Mouse (Mus musculus): ENCODE results near the gene Hnf1a. TPM values are rescaled to one million over a fixed set of nuclear protein-coding genes. Genes with fewer than 3 reads are reported as not detected.

Hnf1a gene
- not detected for total RNA-seq (2021)

DNA sequence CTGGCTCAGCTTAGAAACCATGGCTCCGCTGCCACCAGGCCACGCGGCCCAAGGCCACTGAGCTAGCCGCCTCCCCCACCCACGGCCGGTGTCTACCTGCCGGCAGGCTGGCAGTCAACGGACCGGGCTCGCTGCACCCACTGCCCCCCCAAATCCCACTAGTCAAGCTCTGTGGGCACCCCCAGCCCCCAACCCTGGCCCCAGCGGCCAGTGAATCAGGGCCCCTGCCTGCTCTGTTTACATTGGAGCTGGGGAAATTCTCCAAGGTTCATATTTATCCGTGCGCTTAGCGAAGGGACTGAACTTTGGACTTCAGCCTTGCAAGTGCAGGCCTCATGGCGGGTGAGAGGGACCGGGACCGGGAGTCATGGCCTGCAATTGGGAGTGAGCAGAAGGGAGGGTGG is at the start of gene Hnf1a:
TSS of gene Hnf1a (minus strand) at position 271 of the 404 bp plus-strand sequence.
- DNase-seq (ENCODE audit: low spot score in 2 of 2) = no peak
- intact Hi-C loops (cut with DNase I) = no loop called here

DNA sequence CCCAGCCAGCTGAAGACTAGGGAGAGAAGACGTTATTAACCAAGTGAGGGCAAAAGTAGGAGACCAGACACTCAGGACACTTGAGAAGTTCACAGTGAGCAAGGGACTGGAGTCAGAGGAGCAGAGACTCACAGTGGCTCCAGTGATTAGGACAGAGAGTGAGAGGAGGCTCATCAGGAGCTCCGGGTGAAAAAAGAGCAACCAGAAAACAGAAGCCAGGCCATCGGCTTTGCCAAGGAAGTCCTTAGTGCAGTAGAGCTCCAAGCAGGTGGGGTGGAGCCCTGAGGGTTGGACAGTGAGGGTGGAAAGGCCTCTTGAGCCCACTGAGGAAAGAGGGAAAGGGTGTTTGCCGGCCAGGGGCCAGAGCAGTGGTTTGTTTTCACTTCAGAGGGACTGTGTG is 47.9 kb upstream of the Hnf1a start:
- no peak for DNase-seq (ENCODE audit: low spot score in 2 of 2)
- intact Hi-C loops (cut with DNase I) = no loop called here

- no peak for DNase-seq (ENCODE audit: low spot score in 2 of 2)
- intact Hi-C loops (cut with DNase I) = no loop called here
Observed at GRCm38 (mm10) chr5:115018270-115018669, 47.4 kb upstream of the Hnf1a start.

GRCm38 (mm10) chr5:115015121-115015520 is 44.2 kb upstream of the Hnf1a start:
- DNase-seq (ENCODE audit: low spot score in 2 of 2) = no peak
- intact Hi-C loops (cut with DNase I) = no loop called here

DNA sequence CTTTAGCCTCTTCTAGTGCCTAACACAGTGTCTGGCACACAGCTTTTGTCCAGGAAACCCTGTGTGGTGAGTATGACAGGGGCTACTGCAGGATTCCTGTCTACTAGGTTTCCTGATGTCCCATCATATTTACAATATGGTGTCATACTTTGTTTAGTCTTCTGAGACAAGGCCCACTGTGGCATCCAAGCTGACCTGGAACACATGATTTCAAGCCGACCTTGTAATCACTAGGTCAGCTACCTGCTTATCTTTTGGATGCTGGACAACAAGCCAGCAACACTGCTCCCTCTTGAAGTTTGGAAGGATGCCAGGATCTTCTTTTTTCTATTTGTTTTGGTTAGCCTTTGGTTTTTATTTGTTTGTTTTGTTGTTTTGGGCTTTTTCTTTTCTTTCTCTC is 43.7 kb upstream of the Hnf1a start:
- DNase-seq (ENCODE audit: low spot score in 2 of 2) = no peak
- intact Hi-C loops (cut with DNase I) = loop anchor here (5.0 kb wide), 1 partner anchor 68 kb away; no protein-coding TSS in a partner anchor

GRCm38 (mm10) chr5:115013436-115013835 is 42.5 kb upstream of the Hnf1a start:
- intact Hi-C loops (cut with DNase I) = loop anchor here (5.0 kb wide), 1 partner anchor 69 kb away; no protein-coding TSS in a partner anchor
- no peak for DNase-seq (ENCODE audit: low spot score in 2 of 2)

DNA sequence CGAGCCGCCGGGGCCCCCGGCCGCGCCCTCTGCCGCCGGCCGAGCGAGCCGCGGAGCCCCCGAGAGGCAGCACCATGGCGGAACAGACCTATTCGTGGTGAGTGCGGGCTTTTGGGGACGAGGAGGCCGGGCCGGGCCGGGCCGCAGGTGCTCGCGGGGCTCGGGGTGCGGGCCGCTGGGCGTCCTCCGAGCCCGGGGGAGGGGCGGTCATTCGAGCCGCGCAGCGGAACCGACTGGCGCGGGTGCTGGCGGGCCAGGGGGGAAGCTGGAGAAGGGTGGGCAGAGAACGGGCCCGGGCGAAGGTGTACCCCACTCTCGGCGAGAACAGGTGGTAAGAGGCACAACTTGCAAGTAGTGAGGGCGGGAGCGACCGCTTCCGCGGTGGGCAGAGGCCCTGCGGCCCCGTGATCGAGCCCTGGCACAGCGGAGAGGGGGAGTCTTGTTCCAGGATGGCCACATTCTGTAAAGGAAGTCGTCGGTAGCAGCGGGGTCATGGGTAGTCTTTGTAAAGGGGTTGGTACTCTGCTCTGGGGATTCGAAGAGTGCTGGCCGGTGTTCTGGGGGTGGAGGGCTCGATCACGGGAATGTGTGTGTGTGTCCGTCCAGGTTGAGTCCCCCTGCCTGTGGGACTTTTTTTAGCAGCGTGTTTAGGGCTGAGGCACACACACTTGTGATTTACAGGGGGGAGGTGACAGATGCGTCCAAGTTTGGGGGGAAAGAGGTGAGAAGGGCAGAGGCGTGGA is 40.8 kb upstream of the Hnf1a start:
- intact Hi-C loops (cut with DNase I) = loop anchor here (5.0 kb wide), 1 partner anchor 71 kb away; no protein-coding TSS in a partner anchor

DNA sequence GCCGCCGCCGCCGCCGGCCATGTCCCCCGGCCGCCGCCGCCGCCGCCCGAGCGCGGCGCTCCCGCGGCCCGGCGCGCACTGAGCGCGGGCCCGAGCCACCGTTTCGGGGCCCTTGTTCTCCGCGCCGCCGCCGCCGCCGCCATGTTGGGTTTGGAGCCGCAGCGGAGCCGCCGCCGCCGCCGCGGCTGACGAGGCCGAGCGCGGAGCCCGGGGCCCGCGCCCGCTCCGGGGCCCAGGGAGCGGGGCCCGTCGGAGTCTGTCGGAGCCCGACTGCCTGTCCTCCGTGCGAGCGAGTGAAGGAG is 40.3 kb upstream of the Hnf1a start:
- intact Hi-C loops (cut with DNase I) = loop anchor here (5.0 kb wide), 1 partner anchor 71 kb away; no protein-coding TSS in a partner anchor
- DNase-seq (ENCODE audit: low spot score in 2 of 2) = no peak

More for the DNA sequence above, 40.8 kb upstream of the Hnf1a start:
- DNase-seq (ENCODE audit: low spot score in 2 of 2) = peak; percentile 58 to 67

DNA sequence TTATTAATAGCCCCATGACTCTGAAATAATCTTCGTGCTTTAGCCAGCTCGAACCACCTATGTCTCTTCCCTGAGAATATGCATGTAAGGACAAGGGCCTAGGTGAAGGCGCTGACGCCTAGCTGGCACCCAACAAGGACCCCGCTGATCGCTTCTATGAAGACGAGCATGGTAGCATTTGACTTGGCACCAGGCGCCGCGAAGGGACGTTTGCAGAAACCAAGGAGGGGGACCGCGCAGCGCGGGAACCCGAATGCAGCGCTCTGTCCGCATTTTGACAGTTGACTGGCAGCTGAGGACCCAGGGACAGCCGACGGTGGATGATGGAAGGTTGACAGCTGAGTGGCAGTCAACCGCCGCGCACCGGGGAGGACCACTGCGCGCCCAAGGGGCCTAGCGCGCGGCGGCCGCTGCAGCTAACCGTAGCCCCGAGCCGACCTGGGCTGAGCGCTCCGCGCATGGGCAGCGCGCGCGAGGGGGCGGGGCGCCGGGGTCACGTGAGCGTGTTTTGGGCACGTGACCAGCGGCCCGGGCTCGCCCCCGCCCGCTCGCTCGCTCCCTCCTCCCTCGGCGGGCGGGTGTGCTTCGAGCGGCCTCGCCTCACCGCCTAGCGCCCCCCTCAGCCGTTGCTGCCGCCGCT is 39.8 kb upstream of the Hnf1a start, which contains the start of gene Sppl3:
TSS of gene Sppl3 (plus strand) at position 561 of the 640 bp plus-strand sequence.
- intact Hi-C loops (cut with DNase I) = loop anchor here (5.0 kb wide), 1 partner anchor 72 kb away; no protein-coding TSS in a partner anchor
- peak; percentile 91 to 94 for DNase-seq (ENCODE audit: low spot score in 2 of 2)

DNA sequence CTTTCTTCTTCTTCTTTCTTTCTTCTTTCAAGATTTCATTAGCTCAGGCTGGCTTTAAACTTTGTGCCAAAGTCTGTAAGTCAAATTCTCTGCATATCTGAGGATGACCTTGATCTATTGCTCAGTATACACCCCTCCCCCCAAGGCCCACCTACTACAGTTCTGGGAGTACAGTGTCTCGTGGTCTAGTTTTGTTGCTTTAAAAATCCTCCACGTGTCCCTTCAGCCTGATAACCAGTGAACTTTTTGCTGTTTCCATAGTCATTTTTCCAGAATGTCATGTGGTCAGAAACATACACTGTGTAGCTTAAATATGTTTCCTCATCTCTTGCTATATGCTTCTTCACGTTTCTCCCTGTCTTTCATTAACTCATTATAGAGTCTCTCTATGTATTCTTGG is 39.1 kb upstream of the Hnf1a start:
- intact Hi-C loops (cut with DNase I) = loop anchor here (5.0 kb wide), 1 partner anchor 72 kb away; no protein-coding TSS in a partner anchor
- DNase-seq (ENCODE audit: low spot score in 2 of 2) = no peak

- intact Hi-C loops (cut with DNase I) = no loop called here
- DNase-seq (ENCODE audit: low spot score in 2 of 2) = no peak
Observed at GRCm38 (mm10) chr5:115009143-115009542, 38.2 kb upstream of the Hnf1a start.

- DNase-seq (ENCODE audit: low spot score in 2 of 2) = no peak
- intact Hi-C loops (cut with DNase I) = no loop called here
Observed at GRCm38 (mm10) chr5:115008307-115008706, 37.4 kb upstream of the Hnf1a start.

DNA sequence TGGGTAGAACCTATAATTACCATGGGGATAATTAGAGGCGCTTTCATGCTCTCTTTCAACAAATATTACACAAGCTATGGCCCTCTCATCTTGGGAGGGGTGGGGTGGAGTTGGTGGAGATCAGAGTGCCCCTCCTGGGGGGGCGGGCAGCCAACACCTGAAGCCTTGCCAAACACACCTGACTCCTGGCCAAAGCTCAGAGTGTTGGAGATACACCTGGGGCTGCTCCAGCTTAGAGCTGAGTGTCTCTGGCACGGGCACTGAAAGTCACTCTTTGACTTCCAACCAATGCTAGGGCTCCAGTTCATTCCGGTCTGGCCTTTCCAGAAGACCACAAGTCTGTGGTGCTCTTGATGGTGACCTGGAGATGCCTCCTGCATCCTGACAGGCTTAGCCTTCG is 36.9 kb upstream of the Hnf1a start:
- intact Hi-C loops (cut with DNase I) = no loop called here
- DNase-seq (ENCODE audit: low spot score in 2 of 2) = no peak

DNA sequence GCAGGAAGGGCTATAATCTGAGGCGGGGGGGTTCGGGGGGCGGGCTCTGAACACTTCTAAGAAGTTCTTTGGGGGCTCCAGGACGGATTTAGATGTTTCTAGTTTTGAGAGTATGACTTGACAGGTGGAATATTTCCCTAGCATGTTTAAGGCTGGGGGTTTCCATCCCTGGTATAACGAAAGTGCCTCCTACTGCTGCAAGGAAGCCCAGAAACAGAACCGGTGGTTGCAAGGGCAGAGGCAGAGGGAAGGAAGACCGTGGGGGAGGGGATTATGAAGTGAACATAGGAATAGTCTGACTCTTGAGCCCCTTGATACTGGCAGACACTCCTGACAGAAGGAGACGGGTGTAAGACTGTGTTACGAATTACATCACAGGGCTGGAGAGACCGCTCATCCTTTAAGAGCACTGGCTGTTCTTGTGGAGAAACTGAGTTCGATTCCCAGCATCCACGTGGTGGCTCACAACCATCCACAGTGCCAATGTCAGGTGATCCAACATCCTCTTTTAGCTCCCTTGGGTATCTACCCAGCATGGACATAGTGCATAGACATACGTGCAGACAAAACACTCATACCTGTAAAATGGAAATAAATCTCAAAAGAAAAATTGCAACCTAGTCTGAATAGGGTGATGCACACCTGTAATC is 32.5 kb upstream of the Hnf1a start:
- intact Hi-C loops (cut with DNase I) = no loop called here
- no peak for DNase-seq (ENCODE audit: low spot score in 2 of 2)

DNA sequence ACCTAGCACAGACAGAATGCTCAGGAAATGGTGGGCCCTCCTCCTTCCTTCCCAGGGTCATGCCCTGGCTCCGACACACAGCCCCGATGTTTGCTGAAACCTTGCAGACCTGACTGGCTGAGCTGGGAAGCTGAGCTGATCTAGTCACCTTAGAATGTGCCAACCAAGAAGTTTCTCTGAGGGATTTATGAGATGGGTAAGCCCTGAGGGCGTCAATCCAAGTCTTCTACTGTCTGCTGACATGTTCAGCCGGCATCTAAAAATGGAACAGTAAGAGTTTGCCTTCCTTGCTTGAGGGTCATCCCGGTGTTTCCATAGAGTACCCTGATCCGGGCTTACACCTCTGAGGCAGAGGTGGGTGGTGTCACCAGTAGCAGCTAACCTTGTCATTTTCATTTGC is 31.9 kb upstream of the Hnf1a start:
- intact Hi-C loops (cut with DNase I) = no loop called here

DNA sequence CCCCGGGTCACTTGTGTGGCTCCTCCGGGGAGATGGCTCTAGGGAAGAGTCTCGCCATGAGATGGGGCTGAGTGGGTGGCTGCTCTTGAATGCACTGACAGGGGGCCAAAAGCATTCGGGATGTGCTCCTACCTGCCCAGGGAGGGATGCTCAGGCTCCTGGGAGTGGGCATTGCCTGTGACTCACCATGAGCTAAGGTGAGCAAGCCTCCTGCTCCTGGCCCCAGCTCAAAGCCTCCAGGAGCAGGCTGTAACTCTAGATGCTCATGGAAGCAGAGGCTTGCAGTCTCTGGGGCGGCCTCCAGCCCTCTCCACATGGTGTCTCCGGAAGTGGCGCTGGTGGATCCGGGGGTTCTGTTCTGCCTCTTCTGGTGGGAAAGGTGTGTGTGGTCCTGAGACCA is 30.6 kb upstream of the Hnf1a start:
- intact Hi-C loops (cut with DNase I) = no loop called here
- no peak for DNase-seq (ENCODE audit: low spot score in 2 of 2)

More for the DNA sequence above, 31.9 kb upstream of the Hnf1a start:
- no peak for DNase-seq (ENCODE audit: low spot score in 2 of 2)

DNA sequence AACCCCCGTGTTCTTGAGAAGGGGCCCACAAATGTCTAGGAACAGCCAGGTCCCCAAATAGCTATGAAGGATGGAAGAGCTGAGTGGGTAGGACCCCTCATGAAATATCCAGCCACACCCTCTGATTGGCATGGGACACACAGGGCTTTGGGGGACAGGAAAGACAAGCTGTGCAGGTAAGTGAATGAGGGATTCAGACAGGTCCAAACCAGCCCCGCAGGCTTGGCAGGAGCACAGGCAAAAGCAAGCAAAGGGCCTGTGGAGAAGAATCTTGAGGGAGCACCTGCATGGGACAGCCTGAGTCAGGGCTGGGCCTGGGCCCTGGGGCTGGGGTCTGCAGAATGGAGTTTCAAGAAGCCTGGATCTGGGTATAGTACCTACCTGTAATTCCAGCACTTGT is 29.6 kb upstream of the Hnf1a start:
- intact Hi-C loops (cut with DNase I) = no loop called here
- no peak for DNase-seq (ENCODE audit: low spot score in 2 of 2)

- intact Hi-C loops (cut with DNase I) = no loop called here
Observed at GRCm38 (mm10) chr5:114997327-114997726, 26.4 kb upstream of the Hnf1a start.

DNA sequence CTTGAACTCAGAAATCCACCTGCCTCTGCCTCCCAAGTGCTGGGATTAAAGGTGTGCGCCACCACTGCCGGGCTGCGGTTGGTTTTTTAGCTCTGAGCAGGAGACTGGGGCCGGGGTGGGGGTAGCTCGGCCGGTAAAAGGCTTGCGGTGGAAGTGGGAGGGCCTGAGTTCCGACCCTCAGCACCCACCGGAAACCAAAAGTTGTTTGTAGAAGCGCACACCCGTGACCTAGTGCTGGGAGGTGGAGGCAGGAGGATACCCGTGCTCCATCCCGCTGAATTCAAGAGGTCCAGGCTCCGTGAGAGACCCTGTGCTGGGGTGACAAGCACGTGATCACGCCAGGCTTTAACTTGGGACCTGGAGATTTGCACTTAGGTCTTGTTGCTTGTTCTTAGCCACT is 25.6 kb upstream of the Hnf1a start:
- intact Hi-C loops (cut with DNase I) = no loop called here
- no peak for DNase-seq (ENCODE audit: low spot score in 2 of 2)

More at GRCm38 (mm10) chr5:114997327-114997726, 26.4 kb upstream of the Hnf1a start:
- no peak for DNase-seq (ENCODE audit: low spot score in 2 of 2)

DNA sequence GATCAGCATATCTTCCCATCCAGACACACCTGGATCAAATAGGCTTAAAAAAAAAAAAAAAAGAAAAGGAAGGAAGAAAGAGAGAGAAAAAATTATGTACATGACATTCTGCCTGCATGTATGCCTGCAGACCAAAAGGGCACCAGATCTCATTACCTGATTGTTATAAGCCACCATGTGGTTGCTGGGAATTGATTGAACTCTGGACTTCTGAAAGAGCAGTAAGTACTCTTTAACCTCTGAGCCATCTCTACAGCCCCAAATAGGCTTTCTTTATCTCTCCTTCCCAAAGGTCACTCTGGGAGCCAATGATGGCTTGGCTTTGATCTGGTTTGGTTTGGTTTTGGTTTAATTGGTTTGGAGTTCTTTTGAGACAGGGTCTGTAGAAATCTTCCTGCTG is 14.2 kb upstream of the Hnf1a start:
- no peak for DNase-seq (ENCODE audit: low spot score in 2 of 2)
- intact Hi-C loops (cut with DNase I) = loop anchor here (10.0 kb wide), 1 partner anchor 120 kb away; no protein-coding TSS in a partner anchor

Data from left cerebral cortex, postnatal 36 days (tissue).